Mouse (Mus musculus) monocyte, adult 5-6 weeks (primary cell): ENCODE data around the gene Lrfn2. TPM values are rescaled to one million over a fixed set of nuclear protein-coding genes. Genes with fewer than 3 reads are reported as not detected.

Source experiments
- ATAC-seq: fragments of 153-309, 156-312 bp; replicated peaks from 2 replicates; pipeline ENCODE4 v1.8.0; 2017; ENCODE audit warnings: mild to moderate bottlenecking; ENCODE audit not compliant: low TSS enrichment, insufficient number of reproducible peaks, severe bottlenecking, poor library complexity, low FRiP score
- total RNA-seq: library from RNA; stranded (forward); fragments of 200-1000, 200-491, 200-594 nt; gene quantifications from 3 replicates; pipeline ENCODE4 v1.2.3, GENCODE M21; 2017

Gene Lrfn2
- total RNA-seq, 1 experiment from 2014 or later, result not detected

DNA sequence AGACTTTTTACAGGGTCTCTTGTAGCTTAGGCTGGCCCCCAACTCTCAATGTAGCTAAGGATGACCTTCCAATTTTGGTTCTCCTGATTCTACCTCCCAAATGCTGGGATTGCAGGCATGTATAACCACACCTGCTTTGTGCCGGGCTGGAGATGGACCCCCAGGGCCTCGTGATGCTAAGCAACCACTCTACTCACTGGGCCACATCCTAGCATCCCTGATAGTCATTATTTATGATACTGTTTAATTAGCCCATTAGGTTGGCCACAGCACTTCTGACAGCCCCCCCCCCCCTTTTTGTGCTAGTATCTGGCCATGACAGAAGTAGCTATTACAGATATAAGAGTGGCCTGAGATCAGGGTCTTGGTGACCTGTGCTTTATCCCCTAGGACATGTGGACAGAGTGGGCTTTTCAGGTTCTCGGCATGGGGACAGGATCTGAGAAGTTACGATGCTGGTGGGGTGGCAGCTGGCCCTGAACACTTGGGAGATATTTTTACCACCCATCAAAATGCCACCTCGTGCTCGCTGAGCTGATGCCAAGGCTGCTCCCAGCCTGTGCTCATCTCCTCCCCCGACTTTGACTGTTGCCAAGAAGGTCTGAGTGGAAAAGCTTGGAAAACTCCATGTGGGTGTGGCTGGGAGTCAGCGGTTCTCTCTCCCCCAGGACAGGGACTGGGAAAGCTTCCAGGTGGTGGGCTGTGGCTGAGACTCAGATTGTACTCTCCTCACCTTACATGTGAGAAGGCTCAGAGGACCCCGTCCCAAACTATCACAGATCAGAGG is 151.6 kb downstream of the Lrfn2 start:
- ATAC-seq, result no peak

DNA sequence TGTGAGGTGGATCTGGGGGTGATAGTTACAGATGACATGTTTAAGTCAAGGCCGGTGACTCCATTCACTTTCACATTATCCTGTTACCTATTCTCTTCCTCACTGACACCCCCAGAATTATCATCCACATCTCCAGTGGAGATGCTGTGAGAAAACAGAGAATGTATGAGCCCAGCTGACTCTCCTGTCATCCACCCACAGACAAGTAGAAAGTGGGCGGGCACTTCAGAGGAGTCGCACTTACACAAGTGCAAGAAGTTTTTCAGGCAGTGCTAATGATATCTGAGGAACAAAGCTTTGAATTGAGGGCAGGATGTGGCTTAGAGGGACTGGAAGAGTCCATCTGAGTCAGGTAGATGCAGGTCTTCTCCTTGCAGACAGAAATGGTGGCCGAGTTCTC is 152.9 kb downstream of the Lrfn2 start:
- no peak for ATAC-seq

DNA sequence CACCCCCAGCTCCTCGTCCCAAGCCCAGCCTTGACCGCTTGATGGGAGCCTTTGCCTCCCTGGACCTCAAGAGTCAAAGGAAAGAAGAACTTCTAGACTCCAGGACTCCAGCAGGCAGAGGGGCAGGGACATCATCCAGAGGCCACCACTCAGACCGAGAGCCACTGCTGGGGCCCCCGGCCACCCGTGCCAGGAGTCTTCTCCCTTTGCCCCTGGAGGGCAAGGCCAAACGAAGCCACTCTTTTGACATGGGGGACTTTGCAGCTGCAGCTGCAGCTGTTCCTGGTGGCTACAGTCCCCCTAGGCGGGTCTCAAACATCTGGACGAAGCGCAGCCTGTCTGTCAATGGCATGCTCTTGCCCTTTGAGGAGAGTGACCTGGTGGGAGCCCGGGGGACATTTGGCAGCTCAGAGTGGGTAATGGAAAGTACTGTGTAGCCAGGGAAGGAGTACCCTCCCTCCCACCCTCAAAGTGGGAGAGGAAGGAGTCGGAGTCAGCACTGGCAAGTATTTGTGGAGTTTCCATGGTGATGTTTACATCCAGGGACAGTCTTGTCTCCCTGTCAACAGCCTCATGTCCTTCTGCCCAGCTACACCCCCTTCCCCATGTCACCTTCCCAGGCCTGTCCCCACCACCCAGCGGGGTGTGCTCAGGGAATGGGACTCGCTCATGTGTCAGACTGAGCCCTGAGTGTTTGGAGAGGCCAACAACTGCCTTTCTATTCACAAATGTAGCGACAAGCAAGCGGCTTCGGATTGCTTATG is 164.8 kb downstream of the Lrfn2 start:
- ATAC-seq, result no peak

DNA sequence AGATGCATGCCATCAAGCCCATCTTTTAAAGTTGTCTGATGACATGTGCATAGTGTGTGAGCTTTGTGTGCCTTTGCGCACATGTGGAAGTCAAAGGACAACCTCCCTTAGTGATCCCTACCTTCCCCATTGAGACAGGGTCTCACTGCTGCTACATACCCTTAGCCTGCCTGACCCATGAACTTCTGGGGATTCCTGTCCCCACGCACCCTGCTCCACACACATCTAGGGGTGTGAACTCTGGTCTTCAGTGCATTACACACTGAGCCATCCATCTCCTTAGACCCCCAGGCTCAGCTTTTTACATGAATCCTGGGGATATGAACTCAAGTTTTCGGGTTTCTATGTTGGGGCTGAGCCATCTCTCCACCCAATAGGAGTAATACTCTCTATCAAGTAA is 179.2 kb downstream of the Lrfn2 start:
- ATAC-seq, result no peak

DNA sequence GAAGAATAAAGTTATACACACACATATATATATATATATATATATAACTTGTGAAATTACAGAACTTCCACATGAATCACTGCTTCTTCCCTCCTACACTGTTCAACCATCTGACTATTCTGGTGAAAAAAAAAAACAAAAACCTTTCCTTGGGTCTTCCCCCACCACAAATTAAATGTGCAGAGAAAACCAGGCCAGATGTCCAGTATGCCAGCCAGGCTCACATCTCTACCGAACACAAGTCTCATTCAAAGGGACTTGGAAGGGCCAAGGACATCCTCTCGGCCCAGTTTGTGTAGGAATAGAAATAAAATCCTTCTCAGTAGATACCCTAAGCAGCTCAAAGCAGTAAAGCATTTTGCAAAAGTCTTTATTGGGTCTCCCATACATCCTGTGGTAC is 179.7 kb downstream of the Lrfn2 start:
- ATAC-seq, result no peak

DNA sequence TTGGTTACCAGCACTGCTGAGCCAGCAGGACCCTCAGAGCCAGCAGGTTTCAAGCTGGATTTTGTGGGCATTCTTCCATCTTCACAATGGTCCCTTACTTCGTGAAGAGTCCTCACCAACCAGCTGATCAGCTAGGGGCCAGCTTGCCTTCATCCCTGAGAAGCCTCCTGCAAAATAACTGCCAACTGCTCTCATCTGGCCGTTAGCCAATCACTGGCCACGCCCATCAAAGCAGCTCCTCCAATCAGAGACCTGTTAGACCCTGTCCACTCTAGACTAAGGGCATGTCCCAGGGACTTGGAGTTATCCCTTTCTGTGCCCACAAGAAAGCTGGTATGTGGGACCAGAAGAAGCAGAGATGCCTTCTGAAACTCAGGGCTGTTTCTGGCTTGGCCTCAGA is 181.2 kb downstream of the Lrfn2 start:
- no peak for ATAC-seq

DNA sequence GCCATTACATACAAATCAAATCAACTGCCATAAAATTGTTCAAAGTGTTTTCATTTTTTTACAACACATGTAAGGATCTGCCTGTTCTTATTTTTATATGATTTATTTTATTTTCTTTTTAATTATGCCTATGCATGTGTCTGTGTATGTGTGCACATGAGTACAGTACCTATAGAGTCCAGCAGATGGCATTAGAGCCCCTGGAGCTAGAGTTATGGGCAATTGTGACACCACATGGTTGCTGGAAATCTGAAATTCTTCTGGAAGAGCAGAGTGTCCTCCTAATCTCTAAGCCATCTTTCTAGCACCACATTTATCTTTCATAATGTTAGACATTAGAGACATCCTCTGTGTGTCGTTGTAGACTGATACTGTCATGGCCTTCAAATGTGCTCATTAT is 192.0 kb downstream of the Lrfn2 start:
- no peak for ATAC-seq

DNA sequence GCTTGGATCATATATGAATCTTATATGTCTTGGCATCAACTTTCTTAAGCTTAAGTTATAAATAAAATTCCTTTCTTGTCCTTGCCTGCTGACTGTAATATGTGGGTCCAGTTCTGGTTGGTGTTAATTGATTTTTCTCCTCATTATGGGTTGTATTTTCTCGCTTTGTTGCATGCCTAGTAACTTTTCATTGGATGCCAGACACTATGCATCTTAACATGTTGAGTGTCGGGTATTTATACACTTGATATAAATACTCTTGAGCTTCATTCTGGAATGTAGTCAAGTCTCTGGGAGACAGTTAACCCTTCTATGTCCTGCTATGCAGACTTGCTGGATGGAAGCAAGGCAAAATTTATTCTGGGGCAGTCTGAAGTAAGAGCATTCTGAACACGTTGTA is 192.5 kb downstream of the Lrfn2 start:
- no peak for ATAC-seq
